Mouse (Mus musculus): Measurements from ENCODE around the gene Myo16. TPM values are rescaled to one million over a fixed set of nuclear protein-coding genes. Genes with fewer than 3 reads are reported as not detected.

The Myo16 gene
- polyA plus RNA-seq, 1 experiment, result not detected

- H3K4me3 ChIP-seq (ENCODE audit: low read depth, low read length), result no peak overlapping the region
- H3K9me3 ChIP-seq (replicated peaks; ENCODE audit: control insufficient read depth, insufficient read depth, low read length, poor library complexity, severe bottlenecking), result no peaks in the 10 kb centered on the region
- H3K36me3 ChIP-seq (ENCODE audit: control insufficient read depth, insufficient read depth, low read length, poor library complexity, severe bottlenecking), result no peaks in the 10 kb centered on the region
- no peak overlapping the region for H3K9ac ChIP-seq (ENCODE audit: low read depth, poor library complexity, severe bottlenecking)
- H3K27me3 ChIP-seq (ENCODE audit: control insufficient read depth, insufficient read depth, low read length, poor library complexity, severe bottlenecking), result no peaks in the 10 kb centered on the region
- no peaks in the 10 kb centered on the region for H3K4me1 ChIP-seq (ENCODE audit: control insufficient read depth, insufficient read depth, low read length)
- TF ChIP-seq CTCF (IDR thresholded peaks at IDR 0.05; ENCODE audit: low read depth, low read length) (no peak), EP300 (IDR thresholded peaks at IDR 0.05; ENCODE audit: insufficient read depth, low read depth, low read length) (no peak)
- no peak overlapping the region for H3K27ac ChIP-seq (ENCODE audit: insufficient read depth, low read length)
Measured at GRCm38 (mm10) chr8:10219761-10220276, 66.1 kb downstream of the Myo16 start.

GRCm38 (mm10) chr8:10222770-10223169 is 69.1 kb downstream of the Myo16 start:
- no peak for TF ChIP-seq CTCF (IDR thresholded peaks at IDR 0.05; ENCODE audit: low read depth, low read length)
- no peak for TF ChIP-seq EP300 (IDR thresholded peaks at IDR 0.05; ENCODE audit: insufficient read depth, low read depth, low read length)
- no peak for TF ChIP-seq POLR2A (IDR thresholded peaks at IDR 0.05; ENCODE audit: insufficient read depth, low read length)
- H3K4me1 ChIP-seq (ENCODE audit: control insufficient read depth, insufficient read depth, low read length), result no peaks in the 10 kb centered on the region
- H3K36me3 ChIP-seq (ENCODE audit: control insufficient read depth, insufficient read depth, low read length, poor library complexity, severe bottlenecking), result no peaks in the 10 kb centered on the region
- no peak overlapping the region for H3K9ac ChIP-seq (ENCODE audit: low read depth, poor library complexity, severe bottlenecking)
- no peaks in the 10 kb centered on the region for H3K9me3 ChIP-seq (replicated peaks; ENCODE audit: control insufficient read depth, insufficient read depth, low read length, poor library complexity, severe bottlenecking)
- no peaks in the 10 kb centered on the region; the same call in 1 of the 2 replicates for H3K27me3 ChIP-seq (ENCODE audit: control insufficient read depth, insufficient read depth, low read length, poor library complexity, severe bottlenecking)
- no peak overlapping the region for H3K27ac ChIP-seq (ENCODE audit: insufficient read depth, low read length)
- H3K4me3 ChIP-seq (ENCODE audit: low read depth, low read length), result no peak overlapping the region

GRCm38 (mm10) chr8:10223528-10224194 is 70.0 kb downstream of the Myo16 start:
- Histone ChIP-seq H3K4me3 (ENCODE audit: low read depth, low read length) (no peak overlapping the region), H3K9me3 (replicated peaks; ENCODE audit: control insufficient read depth, insufficient read depth, low read length, poor library complexity, severe bottlenecking) (no peaks in the 10 kb centered on the region), H3K27me3 (ENCODE audit: control insufficient read depth, insufficient read depth, low read length, poor library complexity, severe bottlenecking) (no peaks in the 10 kb centered on the region; the same call in 1 of the 2 replicates), H3K9ac (ENCODE audit: low read depth, poor library complexity, severe bottlenecking) (no peak overlapping the region), H3K36me3 (ENCODE audit: control insufficient read depth, insufficient read depth, low read length, poor library complexity, severe bottlenecking) (no peaks in the 10 kb centered on the region), H3K4me1 (ENCODE audit: control insufficient read depth, insufficient read depth, low read length) (no peaks in the 10 kb centered on the region), H3K27ac (ENCODE audit: insufficient read depth, low read length) (no peak overlapping the region)
- TF ChIP-seq POLR2A (IDR thresholded peaks at IDR 0.05; ENCODE audit: insufficient read depth, low read length) (no peak), CTCF (IDR thresholded peaks at IDR 0.05; ENCODE audit: low read depth, low read length) (no peak), EP300 (IDR thresholded peaks at IDR 0.05; ENCODE audit: insufficient read depth, low read depth, low read length) (no peak)

- Histone ChIP-seq H3K9ac (ENCODE audit: low read depth, poor library complexity, severe bottlenecking) (no peak overlapping the region), H3K4me1 (ENCODE audit: control insufficient read depth, insufficient read depth, low read length) (no peaks in the 10 kb centered on the region), H3K36me3 (ENCODE audit: control insufficient read depth, insufficient read depth, low read length, poor library complexity, severe bottlenecking) (no peaks in the 10 kb centered on the region), H3K27me3 (ENCODE audit: control insufficient read depth, insufficient read depth, low read length, poor library complexity, severe bottlenecking) (no peaks in the 10 kb centered on the region; the same call in 1 of the 2 replicates), H3K4me3 (ENCODE audit: low read depth, low read length) (no peak overlapping the region), H3K9me3 (replicated peaks; ENCODE audit: control insufficient read depth, insufficient read depth, low read length, poor library complexity, severe bottlenecking) (no peaks in the 10 kb centered on the region), H3K27ac (ENCODE audit: insufficient read depth, low read length) (no peak overlapping the region)
- TF ChIP-seq POLR2A (IDR thresholded peaks at IDR 0.05; ENCODE audit: insufficient read depth, low read length) (no peak), EP300 (IDR thresholded peaks at IDR 0.05; ENCODE audit: insufficient read depth, low read depth, low read length) (no peak), CTCF (IDR thresholded peaks at IDR 0.05; ENCODE audit: low read depth, low read length) (no peak)
Measured at GRCm38 (mm10) chr8:10224305-10224971, 70.7 kb downstream of the Myo16 start.

- no peaks in the 10 kb centered on the region for H3K4me1 ChIP-seq (ENCODE audit: control insufficient read depth, insufficient read depth, low read length)
- no peaks in the 10 kb centered on the region for H3K9me3 ChIP-seq (replicated peaks; ENCODE audit: control insufficient read depth, insufficient read depth, low read length, poor library complexity, severe bottlenecking)
Measured at GRCm38 (mm10) chr8:10225018-10225417, 71.3 kb downstream of the Myo16 start.

More at GRCm38 (mm10) chr8:10225018-10225417, 71.3 kb downstream of the Myo16 start:
- no peak overlapping the region for H3K9ac ChIP-seq (ENCODE audit: low read depth, poor library complexity, severe bottlenecking)
- TF ChIP-seq EP300 (IDR thresholded peaks at IDR 0.05; ENCODE audit: insufficient read depth, low read depth, low read length) (no peak), POLR2A (IDR thresholded peaks at IDR 0.05; ENCODE audit: insufficient read depth, low read length) (no peak), CTCF (IDR thresholded peaks at IDR 0.05; ENCODE audit: low read depth, low read length) (no peak)
- no peak overlapping the region for H3K4me3 ChIP-seq (ENCODE audit: low read depth, low read length)
- H3K27ac ChIP-seq (ENCODE audit: insufficient read depth, low read length), result no peak overlapping the region
- no peaks in the 10 kb centered on the region for H3K36me3 ChIP-seq (ENCODE audit: control insufficient read depth, insufficient read depth, low read length, poor library complexity, severe bottlenecking)
- H3K27me3 ChIP-seq (ENCODE audit: control insufficient read depth, insufficient read depth, low read length, poor library complexity, severe bottlenecking), result no peaks in the 10 kb centered on the region; the same call in 1 of the 2 replicates

Data from ES-Bruce4 (cell line).